Mouse (Mus musculus): ENCODE results near the gene Cbwd1.

Gene Cbwd1

GRCm38 (mm10) chr19:24978852-24979842, 17.7 kb upstream of the Cbwd1 start:
- no peak for DNase-seq (ENCODE audit: low read depth in 2 of 2, low spot score in 2 of 2)

- DNase-seq (ENCODE audit: low read depth in 2 of 2, low spot score in 2 of 2), result no peak
These were observed 16.6 kb upstream of the Cbwd1 start for GRCm38 (mm10) chr19:24977991-24978390.

GRCm38 (mm10) chr19:24972701-24973390, 11.4 kb upstream of the Cbwd1 start:
- no peak for DNase-seq (ENCODE audit: low read depth in 2 of 2, low spot score in 2 of 2)

- DNase-seq (ENCODE audit: low read depth in 2 of 2, low spot score in 2 of 2), result peak in 1 of 2 experiments; percentile 6
These were observed 9.9 kb upstream of the Cbwd1 start for GRCm38 (mm10) chr19:24971307-24971706.

GRCm38 (mm10) chr19:24966941-24967340, 5.5 kb upstream of the Cbwd1 start:
- DNase-seq (ENCODE audit: low read depth in 2 of 2, low spot score in 2 of 2), result no peak

- no peak for DNase-seq (ENCODE audit: low read depth in 2 of 2, low spot score in 2 of 2)
These were observed 4.8 kb upstream of the Cbwd1 start for GRCm38 (mm10) chr19:24966203-24966602.

GRCm38 (mm10) chr19:24958531-24958930, 2.9 kb downstream of the Cbwd1 start:
- DNase-seq (ENCODE audit: low read depth in 2 of 2, low spot score in 2 of 2), result peak; percentile 31 to 70

GRCm38 (mm10) chr19:24945521-24946262, 15.7 kb downstream of the Cbwd1 start:
- no peak for DNase-seq (ENCODE audit: low read depth in 2 of 2, low spot score in 2 of 2)

- no peak for DNase-seq (ENCODE audit: low read depth in 2 of 2, low spot score in 2 of 2)
These were observed 24.3 kb downstream of the Cbwd1 start for GRCm38 (mm10) chr19:24937084-24937483.

- no peak for DNase-seq (ENCODE audit: low read depth in 2 of 2, low spot score in 2 of 2)
These were observed 32.4 kb downstream of the Cbwd1 start for GRCm38 (mm10) chr19:24929041-24929440.

GRCm38 (mm10) chr19:24920866-24921265, 40.5 kb downstream of the Cbwd1 start:
- DNase-seq (ENCODE audit: low read depth in 2 of 2, low spot score in 2 of 2), result no peak

- no peak for DNase-seq (ENCODE audit: low read depth in 2 of 2, low spot score in 2 of 2)
These were observed 52.8 kb downstream of the Cbwd1 start for GRCm38 (mm10) chr19:24908385-24909155.

- DNase-seq (ENCODE audit: low read depth in 2 of 2, low spot score in 2 of 2), result no peak
These were observed 53.8 kb downstream of the Cbwd1 start for GRCm38 (mm10) chr19:24907655-24908054.

GRCm38 (mm10) chr19:24902821-24903220, 58.6 kb downstream of the Cbwd1 start:
- no peak for DNase-seq (ENCODE audit: low read depth in 2 of 2, low spot score in 2 of 2)

GRCm38 (mm10) chr19:24902256-24902655, 59.2 kb downstream of the Cbwd1 start:
- no peak for DNase-seq (ENCODE audit: low read depth in 2 of 2, low spot score in 2 of 2)

GRCm38 (mm10) chr19:24901666-24902065, 59.7 kb downstream of the Cbwd1 start:
- DNase-seq (ENCODE audit: low read depth in 2 of 2, low spot score in 2 of 2), result no peak

GRCm38 (mm10) chr19:24900581-24901220, 60.7 kb downstream of the Cbwd1 start, which contains the start of gene Foxd4:
Foxd4 (minus strand) TSS chr19:24901197.
- no peak for DNase-seq (ENCODE audit: low read depth in 2 of 2, low spot score in 2 of 2)

GRCm38 (mm10) chr19:24899578-24900544, 61.5 kb downstream of the Cbwd1 start:
- no peak for DNase-seq (ENCODE audit: low read depth in 2 of 2, low spot score in 2 of 2)

Measured in CD8-positive naive resting alpha-beta T cell, adult 2 months (primary cell).